Mouse (Mus musculus) spleen, adult 12 weeks (tissue): Measurements from ENCODE around the gene E130114P18Rik.

Experiments
- DNase-seq: peaks from one replicate; pipeline ENCODE4 v3.0.0; 2022; ENCODE audit warnings: low spot score

E130114P18Rik gene

GRCm38 (mm10) chr4:97776388-97777080, 1.3 kb downstream of the E130114P18Rik start:
- DNase-seq = no peak

GRCm38 (mm10) chr4:97775494-97776265, 2.2 kb downstream of the E130114P18Rik start:
- no peak for DNase-seq

GRCm38 (mm10) chr4:97775059-97775458, 2.8 kb downstream of the E130114P18Rik start:
- DNase-seq = no peak

- DNase-seq = no peak
Observed at GRCm38 (mm10) chr4:97774446-97774950, 3.4 kb downstream of the E130114P18Rik start.

- DNase-seq = no peak
Observed at GRCm38 (mm10) chr4:97773791-97774190, 4.1 kb downstream of the E130114P18Rik start.

- DNase-seq = peak; percentile 77
Observed at GRCm38 (mm10) chr4:97773110-97773593, 4.7 kb downstream of the E130114P18Rik start.

GRCm38 (mm10) chr4:97772641-97773040, 5.2 kb downstream of the E130114P18Rik start, which contains the start of gene Nfia:
Nfia (plus strand) TSS chr4:97772734.
- no peak for DNase-seq

- DNase-seq = peak; percentile 88
Observed at GRCm38 (mm10) chr4:97772084-97772484, 5.8 kb downstream of the E130114P18Rik start.

GRCm38 (mm10) chr4:97771426-97771825, 6.5 kb downstream of the E130114P18Rik start:
- no peak for DNase-seq

- no peak for DNase-seq
Observed at GRCm38 (mm10) chr4:97769861-97770260, 8.0 kb downstream of the E130114P18Rik start.

- no peak for DNase-seq
Observed at GRCm38 (mm10) chr4:97767516-97767915, 10.4 kb downstream of the E130114P18Rik start.

GRCm38 (mm10) chr4:97767025-97767424, 10.9 kb downstream of the E130114P18Rik start:
- no peak for DNase-seq

GRCm38 (mm10) chr4:97766100-97766499, 11.8 kb downstream of the E130114P18Rik start:
- DNase-seq = no peak

- no peak for DNase-seq
Observed at GRCm38 (mm10) chr4:97765341-97766020, 12.4 kb downstream of the E130114P18Rik start.

- DNase-seq = no peak
Observed at GRCm38 (mm10) chr4:97764616-97765015, 13.3 kb downstream of the E130114P18Rik start.

- DNase-seq = no peak
Observed at GRCm38 (mm10) chr4:97758661-97759060, 19.2 kb downstream of the E130114P18Rik start.

- no peak for DNase-seq
Observed at GRCm38 (mm10) chr4:97757978-97758461, 19.9 kb downstream of the E130114P18Rik start.

GRCm38 (mm10) chr4:97757207-97757977, 20.5 kb downstream of the E130114P18Rik start:
- no peak for DNase-seq

- DNase-seq = no peak
Observed at GRCm38 (mm10) chr4:97754241-97754640, 23.6 kb downstream of the E130114P18Rik start.

GRCm38 (mm10) chr4:97753521-97753920, 24.4 kb downstream of the E130114P18Rik start:
- no peak for DNase-seq

- no peak for DNase-seq
Observed at GRCm38 (mm10) chr4:97752276-97753010, 25.4 kb downstream of the E130114P18Rik start.
